Mouse (Mus musculus): Measurements from ENCODE around the gene Zmynd15.

GRCm38 (mm10) chr11:70432895-70433568 is 26.2 kb upstream of the Zmynd15 start:
- no peak for TF ChIP-seq CTCF (IDR thresholded peaks at IDR 0.05; ENCODE audit: control insufficient read depth, insufficient read depth, low read length)
- 0 out of 2 replicates have a peak, but pooled peaks have one; percentile 18 for TF ChIP-seq POLR2A (IDR thresholded peaks at IDR 0.05; ENCODE audit: borderline replicate concordance, control insufficient read depth, low read depth, low read length)
